Mouse (Mus musculus) heart, embryonic 11.5 days (tissue): ENCODE measurements around the gene Defb45. TPM values are rescaled to one million over a fixed set of nuclear protein-coding genes. Genes with fewer than 3 reads are reported as not detected.
A peak's percentile ranks its signal among the peaks of the same experiment; 100 is the strongest.

Experiments used
- ATAC-seq: fragments of 200-750 bp; cut with Nextera tagmentation; replicated peaks from 2 replicates; pipeline ENCODE4 v1.8.0; 2017; ENCODE audit warnings: moderate library complexity; ENCODE audit not compliant: insufficient number of reproducible peaks, low FRiP score, low TSS enrichment
- H3K27ac ChIP-seq: fragments of 300-500 bp; sonication (generic); 2 replicates; pipeline ENCODE4 v1.5.1; 2014; ENCODE audit warnings: mild to moderate bottlenecking, low read depth, low read length
- H3K27me3 ChIP-seq: fragments of 300-500 bp; sonication (generic); 2 replicates; pipeline ENCODE4 v1.6.1; 2014; ENCODE audit warnings: mild to moderate bottlenecking, low read length, mixed read lengths; ENCODE audit not compliant: control insufficient read depth, insufficient read depth
- H3K36me3 ChIP-seq: fragments of 300-500 bp; sonication (generic); 2 replicates; pipeline ENCODE4 v1.6.1; 2014; ENCODE audit warnings: mild to moderate bottlenecking, low read length, moderate library complexity, mixed read lengths; ENCODE audit not compliant: control insufficient read depth, insufficient read depth
- H3K4me1 ChIP-seq: fragments of 300-500 bp; sonication (generic); 2 replicates; pipeline ENCODE4 v1.6.1; 2014; ENCODE audit warnings: low read length; ENCODE audit not compliant: control insufficient read depth, insufficient read depth
- H3K4me2 ChIP-seq: fragments of 300-500 bp; sonication (generic); 2 replicates; pipeline ENCODE4 v1.6.1; 2014; ENCODE audit warnings: mild to moderate bottlenecking, moderate library complexity
- H3K4me3 ChIP-seq: fragments of 300-500 bp; sonication (generic); 2 replicates; pipeline ENCODE4 v1.5.1; 2014; ENCODE audit warnings: low read depth, low read length
- H3K9ac ChIP-seq: fragments of 300-500 bp; sonication (generic); 2 replicates; pipeline ENCODE4 v1.6.1; 2014; ENCODE audit warnings: mild to moderate bottlenecking, low read depth, low read length, moderate library complexity
- H3K9me3 ChIP-seq: fragments of 300-500 bp; sonication (generic); replicated peaks from 2 replicates; pipeline ENCODE4 v1.6.1; 2016; ENCODE audit warnings: low read length; ENCODE audit not compliant: control insufficient read depth
- WGBS: fragments of 180-500 bp; shearing (Covaris S2); extraction: QIAGEN DNeasy Blood & Tissue Kit; methylation state at CpG from one replicate; pipeline ENCODE4 v1.1.7; 2014; ENCODE audit not compliant: insufficient replicate concordance; 5-methylcytosine and 5-hydroxymethylcytosine counted together
- polyA plus RNA-seq: library from polyadenylated mRNA; unstranded; fragments of >200 nt; fragmentation: Nextera tagmentation; extraction: Ambion mirVana; gene quantifications from 2 replicates; pipeline ENCODE4 v1.2.1, GENCODE M21; 2014

The Defb45 gene
- polyA plus RNA-seq, 1 experiment from 2014 or later: not detected

GRCm38 (mm10) chr2:152620367-152621134 is 21.4 kb upstream of the Defb45 start:
- Histone ChIP-seq H3K4me2 (no peak overlapping the region), H3K9me3 (no peaks in the 10 kb centered on the region), H3K27me3 (peaks cover 4% of the 10 kb centered on the region), H3K9ac (no peak overlapping the region), H3K27ac (no peak overlapping the region), H3K4me3 (no peak overlapping the region), H3K36me3 (no peaks in the 10 kb centered on the region), H3K4me1 (no peaks in the 10 kb centered on the region)
- ATAC-seq: no peak
- 76% methylated on average over 9 of the region's 9 CpGs for WGBS

- Histone ChIP-seq H3K27ac (no peak overlapping the region), H3K4me1 (no peaks in the 10 kb centered on the region; the same call in 1 of the 2 replicates), H3K9me3 (no peaks in the 10 kb centered on the region), H3K4me2 (no peak overlapping the region), H3K36me3 (no peaks in the 10 kb centered on the region), H3K9ac (no peak overlapping the region), H3K27me3 (no peaks in the 10 kb centered on the region), H3K4me3 (no peak overlapping the region)
- ATAC-seq: no peak
- 61% methylated on average over 5 of the region's 5 CpGs for WGBS
Measured at GRCm38 (mm10) chr2:152617374-152617773, 18.2 kb upstream of the Defb45 start.

- Histone ChIP-seq H3K36me3 (no peaks in the 10 kb centered on the region), H3K27me3 (no peaks in the 10 kb centered on the region), H3K27ac (no peak overlapping the region), H3K9ac (no peak overlapping the region), H3K4me1 (no peaks in the 10 kb centered on the region; the same call in 1 of the 2 replicates), H3K9me3 (no peaks in the 10 kb centered on the region), H3K4me3 (no peak overlapping the region), H3K4me2 (no peak overlapping the region)
- 40% methylated on average over 6 of the region's 6 CpGs for WGBS
- no peak for ATAC-seq
Measured at GRCm38 (mm10) chr2:152616470-152616869, 17.3 kb upstream of the Defb45 start.

- Histone ChIP-seq H3K4me1 (no peaks in the 10 kb centered on the region; the same call in 1 of the 2 replicates), H3K4me2 (no peak overlapping the region), H3K36me3 (no peaks in the 10 kb centered on the region), H3K27me3 (no peaks in the 10 kb centered on the region), H3K9me3 (no peaks in the 10 kb centered on the region), H3K27ac (no peak overlapping the region), H3K4me3 (no peak overlapping the region), H3K9ac (no peak overlapping the region)
- ATAC-seq: no peak; the same call in 1 of the 2 replicates
- WGBS: 8% methylated on average over 7 of the region's 7 CpGs
Measured at GRCm38 (mm10) chr2:152615563-152615962, 16.4 kb upstream of the Defb45 start.

- no peak overlapping the region for H3K4me3 ChIP-seq
- WGBS: 21% methylated on average over 7 of the region's 8 CpGs
- H3K4me1 ChIP-seq: no peaks in the 10 kb centered on the region; the same call in 1 of the 2 replicates
- no peaks in the 10 kb centered on the region for H3K36me3 ChIP-seq
- H3K27ac ChIP-seq: no peak overlapping the region
- no peak overlapping the region for H3K4me2 ChIP-seq
- H3K9me3 ChIP-seq: no peaks in the 10 kb centered on the region; the same call in 1 of the 2 replicates
- ATAC-seq: 0 out of 2 replicates have a peak, but pooled peaks have one; percentile 39
- H3K9ac ChIP-seq: no peak overlapping the region
- no peaks in the 10 kb centered on the region for H3K27me3 ChIP-seq
Measured at GRCm38 (mm10) chr2:152612193-152612592, 13.0 kb upstream of the Defb45 start.

- WGBS: 68% methylated on average over 1 of the region's 1 CpGs
- no peaks in the 10 kb centered on the region; the same call in 1 of the 2 replicates for H3K4me1 ChIP-seq
- H3K9ac ChIP-seq: no peak overlapping the region
- H3K27ac ChIP-seq: no peak overlapping the region
- no peak overlapping the region for H3K4me3 ChIP-seq
- no peaks in the 10 kb centered on the region; the same call in 1 of the 2 replicates for H3K9me3 ChIP-seq
- no peak overlapping the region for H3K4me2 ChIP-seq
- ATAC-seq: no peak
- no peaks in the 10 kb centered on the region for H3K27me3 ChIP-seq
- no peaks in the 10 kb centered on the region for H3K36me3 ChIP-seq
Measured at GRCm38 (mm10) chr2:152608719-152609118, 9.5 kb upstream of the Defb45 start.

- Histone ChIP-seq H3K4me3 (no peak overlapping the region), H3K9ac (no peak overlapping the region), H3K27me3 (no peaks in the 10 kb centered on the region), H3K4me2 (no peak overlapping the region), H3K9me3 (no peaks in the 10 kb centered on the region; the same call in 1 of the 2 replicates), H3K4me1 (no peaks in the 10 kb centered on the region; the same call in 1 of the 2 replicates), H3K36me3 (no peaks in the 10 kb centered on the region), H3K27ac (no peak overlapping the region)
- no peak for ATAC-seq
- 53% methylated on average over 6 of the region's 6 CpGs for WGBS
Measured at GRCm38 (mm10) chr2:152607746-152608145, 8.5 kb upstream of the Defb45 start.

GRCm38 (mm10) chr2:152604057-152604456 is 4.9 kb upstream of the Defb45 start, which contains the start of gene Defb36:
Gene Defb36, plus strand, starts transcription at chr2:152604327.
- Histone ChIP-seq H3K36me3 (no peaks in the 10 kb centered on the region), H3K4me1 (no peaks in the 10 kb centered on the region), H3K4me2 (no peak within 1 kb of the TSS), H3K27ac (no peak within 1 kb of the TSS), H3K27me3 (no peaks in the 10 kb centered on the region), H3K9ac (no peak within 1 kb of the TSS), H3K9me3 (no peaks in the 10 kb centered on the region; the same call in 1 of the 2 replicates), H3K4me3 (no peak within 1 kb of the TSS)
- no peak for ATAC-seq
- WGBS: 79% methylated on average over 15 of the region's 15 CpGs
